Mouse (Mus musculus): ENCODE data around the gene Adat1. TPM values are rescaled to one million over a fixed set of nuclear protein-coding genes. Genes with fewer than 3 reads are reported as not detected.
A peak's percentile ranks its signal among the peaks of the same experiment; 100 is the strongest.

Adat1 gene
- total RNA-seq (2021): 1 to 10 TPM; 5.7 to 6.1 TPM

GRCm38 (mm10) chr8:111992013-111992702 is at the start of gene Adat1:
Gene Adat1 (minus strand): TSS chr8:111992302.
- intact Hi-C loops (cut with DNase I): no loop called here
- DNase-seq: peak; percentile 87

- intact Hi-C loops (cut with DNase I): no loop called here
- DNase-seq: no peak
Observed at GRCm38 (mm10) chr8:112037521-112037920, 45.4 kb upstream of the Adat1 start.

- intact Hi-C loops (cut with DNase I): no loop called here
- peak; percentile 10 for DNase-seq
Observed at GRCm38 (mm10) chr8:112034603-112035002, 42.5 kb upstream of the Adat1 start.

GRCm38 (mm10) chr8:112033071-112033470 is 41.0 kb upstream of the Adat1 start:
- intact Hi-C loops (cut with DNase I): no loop called here
- no peak for DNase-seq

- no peak for DNase-seq
- intact Hi-C loops (cut with DNase I): no loop called here
Observed at GRCm38 (mm10) chr8:112030663-112031062, 38.6 kb upstream of the Adat1 start.

GRCm38 (mm10) chr8:112029455-112029854 is 37.4 kb upstream of the Adat1 start:
- intact Hi-C loops (cut with DNase I): no loop called here
- DNase-seq: no peak

- intact Hi-C loops (cut with DNase I): no loop called here
- DNase-seq: no peak
Observed at GRCm38 (mm10) chr8:112014936-112015335, 22.8 kb upstream of the Adat1 start, which contains the start of gene Gm6793. Gene Gm6793 (minus strand): TSS chr8:112015036.

GRCm38 (mm10) chr8:112011816-112012242 is 19.7 kb upstream of the Adat1 start:
- DNase-seq: peak; percentile 37
- intact Hi-C loops (cut with DNase I): no loop called here

GRCm38 (mm10) chr8:112010997-112011815 is 19.1 kb upstream of the Adat1 start, which contains the start of the genes Kars and Terf2ip:
Gene Kars (minus strand): TSS chr8:112011323.
Gene Terf2ip (plus strand): TSS chr8:112011398.
- intact Hi-C loops (cut with DNase I): no loop called here
- DNase-seq: peak; percentile 94

GRCm38 (mm10) chr8:112009558-112009957 is 17.5 kb upstream of the Adat1 start:
- intact Hi-C loops (cut with DNase I): no loop called here
- no peak for DNase-seq

- no peak for DNase-seq
- intact Hi-C loops (cut with DNase I): no loop called here
Observed at GRCm38 (mm10) chr8:112007669-112008068, 15.6 kb upstream of the Adat1 start.

GRCm38 (mm10) chr8:112005601-112006000 is 13.5 kb upstream of the Adat1 start:
- no peak for DNase-seq

GRCm38 (mm10) chr8:112004754-112005153 is 12.7 kb upstream of the Adat1 start:
- intact Hi-C loops (cut with DNase I): no loop called here
- DNase-seq: no peak

More at GRCm38 (mm10) chr8:112005601-112006000, 13.5 kb upstream of the Adat1 start:
- intact Hi-C loops (cut with DNase I): no loop called here

GRCm38 (mm10) chr8:111992703-111993039 is 569 bp upstream of the Adat1 start:
- intact Hi-C loops (cut with DNase I): no loop called here
- DNase-seq: no peak

- DNase-seq: no peak
- intact Hi-C loops (cut with DNase I): no loop called here
Observed at GRCm38 (mm10) chr8:111991278-111991677, 824 bp downstream of the Adat1 start.

GRCm38 (mm10) chr8:111989911-111990310 is 2.2 kb downstream of the Adat1 start:
- peak; percentile 75 for DNase-seq
- intact Hi-C loops (cut with DNase I): no loop called here

GRCm38 (mm10) chr8:111984511-111984910 is 7.6 kb downstream of the Adat1 start:
- no peak for DNase-seq
- intact Hi-C loops (cut with DNase I): no loop called here

GRCm38 (mm10) chr8:111982116-111982515 is 10.0 kb downstream of the Adat1 start:
- intact Hi-C loops (cut with DNase I): no loop called here
- DNase-seq: no peak

GRCm38 (mm10) chr8:111978147-111978546 is 14.0 kb downstream of the Adat1 start:
- intact Hi-C loops (cut with DNase I): no loop called here
- peak; percentile 27 for DNase-seq

- no peak for DNase-seq
- intact Hi-C loops (cut with DNase I): no loop called here
Observed at GRCm38 (mm10) chr8:111976326-111976725, 15.8 kb downstream of the Adat1 start.

- DNase-seq: no peak
- intact Hi-C loops (cut with DNase I): no loop called here
Observed at GRCm38 (mm10) chr8:111975706-111976105, 16.4 kb downstream of the Adat1 start.

- no peak for DNase-seq
- intact Hi-C loops (cut with DNase I): no loop called here
Observed at GRCm38 (mm10) chr8:111974138-111974537, 18.0 kb downstream of the Adat1 start.
